Mouse (Mus musculus) stomach, embryonic 16.5 days (tissue): ENCODE results near the gene Calml3. TPM values are rescaled to one million over a fixed set of nuclear protein-coding genes. Genes with fewer than 3 reads are reported as not detected.
"Not testable (repeated sequence)": the region's sequence is repeated elsewhere in the genome, so short reads cannot be mapped to it uniquely, and the experiment has no call there.

Experiments
- ATAC-seq: fragments of 200-750 bp; cut with Nextera tagmentation; 2 replicates; pipeline ENCODE4 v1.8.0; 2017; ENCODE audit warnings: moderate number of reproducible peaks, moderate TSS enrichment; ENCODE audit not compliant: insufficient read depth, low FRiP score
- H3K27ac ChIP-seq: fragments of 300-500 bp; sonication (generic); 2 replicates; pipeline ENCODE4 v1.5.1; 2014; ENCODE audit warnings: low read length
- H3K27me3 ChIP-seq: fragments of 300-500 bp; sonication (generic); 2 replicates; pipeline ENCODE4 v1.6.1; 2014; ENCODE audit warnings: low read length, control low read depth, mixed read lengths; ENCODE audit not compliant: control insufficient read depth, insufficient read depth
- H3K36me3 ChIP-seq: fragments of 300-500 bp; sonication (generic); 2 replicates; pipeline ENCODE4 v1.6.1; 2014; ENCODE audit warnings: low read length; ENCODE audit not compliant: control insufficient read depth, insufficient read depth
- H3K4me1 ChIP-seq: fragments of 300-500 bp; sonication (generic); 2 replicates; pipeline ENCODE4 v1.6.1; 2014; ENCODE audit warnings: low read length, control low read depth, mixed read lengths; ENCODE audit not compliant: control insufficient read depth, insufficient read depth
- H3K4me2 ChIP-seq: fragments of 300-500 bp; sonication (generic); 2 replicates; pipeline ENCODE4 v1.6.1; 2014; ENCODE audit warnings: low read depth, low read length, mixed read lengths
- H3K4me3 ChIP-seq: fragments of 300-500 bp; sonication (generic); replicated peaks from 2 replicates; pipeline ENCODE4 v1.5.1; 2014; ENCODE audit warnings: mild to moderate bottlenecking, low read length
- H3K9ac ChIP-seq: fragments of 300-500 bp; sonication (generic); 2 replicates; pipeline ENCODE4 v1.6.1; 2014; ENCODE audit warnings: low read length
- H3K9me3 ChIP-seq: fragments of 300-500 bp; sonication (generic); replicated peaks from 2 replicates; pipeline ENCODE4 v1.6.1; 2016; ENCODE audit warnings: low read length, control low read depth; ENCODE audit not compliant: control insufficient read depth
- WGBS: fragments of 180-500 bp; shearing (Covaris S2); extraction: QIAGEN DNeasy Blood & Tissue Kit; methylation state at CpG from one replicate; pipeline ENCODE4 v1.1.7; 2014; 5-methylcytosine and 5-hydroxymethylcytosine counted together
- polyA plus RNA-seq: library from polyadenylated mRNA; unstranded; fragments of >200 nt; fragmentation: Nextera tagmentation; extraction: Ambion mirVana; gene quantifications from 2 replicates; pipeline ENCODE4 v1.2.1, GENCODE M21; 2015

Calml3 gene
- polyA plus RNA-seq = 25.1 and 40.9 TPM in 2 replicates

GRCm38 (mm10) chr13:3804186-3804585, at the start of gene Calml3:
Gene Calml3, minus strand, starts transcription at chr13:3804316.
- Histone ChIP-seq H3K4me3 (0 out of 2 replicates have a peak within 1 kb of the TSS, but pooled peaks have one; percentile 2), H3K4me2 (no peak within 1 kb of the TSS), H3K4me1 (no peaks in the 10 kb centered on the region), H3K9me3 (no peaks in the 10 kb centered on the region), H3K9ac (no peak within 1 kb of the TSS), H3K27me3 (no peaks in the 10 kb centered on the region), H3K27ac (peak within 1 kb of the TSS; percentile 17; the same call in 1 of the 2 replicates), H3K36me3 (no peaks in the 10 kb centered on the region)
- WGBS = 80% methylated on average over 13 of the region's 13 CpGs
- ATAC-seq = peak; percentile 27; the same call in 1 of the 2 replicates

DNA sequence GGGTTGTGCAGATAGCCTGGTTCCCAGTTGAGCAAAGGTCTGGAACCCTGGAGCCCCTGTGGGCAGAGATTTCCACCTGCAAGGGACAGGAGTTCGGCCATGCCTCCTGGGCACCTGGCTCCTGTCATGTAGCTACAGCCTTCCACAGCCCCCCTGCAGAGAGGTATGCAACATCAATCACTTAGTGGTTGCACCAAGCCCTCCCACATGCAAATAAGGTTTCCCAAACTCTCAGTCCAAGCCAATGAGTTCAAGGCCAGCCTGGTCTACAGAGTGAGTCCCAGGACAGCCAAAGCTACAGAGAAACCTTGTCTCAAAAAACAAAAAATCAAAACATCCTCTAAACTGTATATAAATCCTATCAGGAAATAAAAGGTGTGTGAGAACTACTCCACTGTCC, 46.2 kb upstream of the Calml3 start:
- H3K4me1 ChIP-seq = no peaks in the 10 kb centered on the region
- no peak overlapping the region for H3K9ac ChIP-seq
- H3K27ac ChIP-seq = no peak overlapping the region
- H3K36me3 ChIP-seq = no peaks in the 10 kb centered on the region
- WGBS = 65% methylated on average over 1 of the region's 1 CpGs
- no peak overlapping the region for H3K4me2 ChIP-seq
- no peaks in the 10 kb centered on the region for H3K9me3 ChIP-seq
- H3K27me3 ChIP-seq = no peaks in the 10 kb centered on the region
- H3K4me3 ChIP-seq = no peak overlapping the region
- no peak for ATAC-seq

DNA sequence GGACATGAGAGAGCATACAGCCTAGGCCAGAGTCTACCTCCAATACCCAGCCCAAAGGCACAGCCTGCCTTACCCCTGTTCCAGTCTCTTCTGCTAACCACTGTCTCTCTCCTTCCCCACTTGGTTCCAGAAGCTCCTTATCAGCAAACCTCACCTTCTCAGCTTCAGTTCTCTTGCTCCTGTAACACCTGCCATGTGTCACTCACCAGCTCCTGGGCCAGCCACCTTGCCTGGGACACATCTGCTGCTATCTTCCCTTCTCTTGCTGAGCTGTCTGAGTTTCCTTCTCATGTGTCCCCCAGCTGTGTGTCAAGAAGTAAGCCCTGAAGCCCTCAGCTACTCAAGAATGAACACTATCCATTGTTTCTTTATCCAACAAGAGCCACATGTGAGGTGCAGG, 36.5 kb upstream of the Calml3 start:
- not testable (repeated sequence) for H3K27me3 ChIP-seq, H3K27ac ChIP-seq, H3K4me3 ChIP-seq, H3K4me2 ChIP-seq, H3K36me3 ChIP-seq, H3K4me1 ChIP-seq, H3K9ac ChIP-seq, ATAC-seq, H3K9me3 ChIP-seq

DNA sequence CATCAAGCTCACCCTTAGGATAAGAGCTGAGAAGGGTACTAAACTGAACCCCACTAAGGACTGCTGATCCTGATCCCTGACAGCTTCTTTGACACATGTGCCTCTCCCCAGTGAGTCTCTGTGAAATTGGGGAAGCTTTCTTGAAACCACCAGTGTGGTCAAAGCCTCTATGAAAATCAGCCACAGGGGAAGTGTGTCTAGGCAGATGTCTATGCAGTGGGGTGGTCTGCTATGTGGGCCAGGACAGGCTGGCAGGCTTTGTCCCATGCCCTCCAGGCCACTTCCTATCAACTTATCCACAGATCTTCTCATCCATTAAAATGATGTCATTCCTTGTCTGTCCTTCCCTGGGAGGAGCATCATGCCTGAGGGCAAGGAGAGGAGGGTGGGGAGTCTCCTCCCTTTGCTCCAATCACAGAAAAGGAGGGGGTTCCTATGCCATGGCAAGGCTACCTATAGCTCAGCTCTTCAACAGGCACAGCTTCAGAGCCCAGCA, 33.2 kb upstream of the Calml3 start, which contains the start of gene Calm4:
TSS of gene Calm4 (plus strand) at position 446 of the 496 bp plus-strand sequence.
- not testable (repeated sequence) for H3K9me3 ChIP-seq, H3K4me2 ChIP-seq, H3K27ac ChIP-seq, H3K36me3 ChIP-seq, H3K27me3 ChIP-seq, H3K4me3 ChIP-seq, H3K9ac ChIP-seq, H3K4me1 ChIP-seq, ATAC-seq

DNA sequence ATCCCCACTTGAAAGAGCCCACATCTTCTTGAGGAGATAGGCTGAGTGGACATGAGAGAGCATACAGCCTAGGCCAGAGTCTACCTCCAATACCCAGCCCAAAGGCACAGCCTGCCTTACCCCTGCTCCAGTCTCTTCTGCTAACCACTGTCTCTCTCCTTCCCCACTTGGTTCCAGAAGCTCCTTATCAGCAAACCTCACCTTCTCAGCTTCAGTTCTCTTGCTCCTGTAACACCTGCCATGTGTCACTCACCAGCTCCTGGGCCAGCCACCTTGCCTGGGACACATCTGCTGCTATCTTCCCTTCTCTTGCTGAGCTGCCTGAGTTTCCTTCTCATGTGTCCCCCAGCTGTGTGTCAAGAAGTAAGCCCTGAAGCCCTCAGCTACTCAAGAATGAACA, 29.5 kb upstream of the Calml3 start:
- H3K4me1 ChIP-seq, H3K27ac ChIP-seq, ATAC-seq, H3K27me3 ChIP-seq, H3K4me3 ChIP-seq, H3K4me2 ChIP-seq, H3K9me3 ChIP-seq, H3K9ac ChIP-seq, H3K36me3 ChIP-seq: not testable (repeated sequence)

- Histone ChIP-seq H3K9me3 (no peaks in the 10 kb centered on the region), H3K4me2 (no peak overlapping the region), H3K4me3 (no peak overlapping the region), H3K36me3 (no peaks in the 10 kb centered on the region), H3K27ac (peak overlapping the region; percentile 84), H3K4me1 (no peaks in the 10 kb centered on the region), H3K27me3 (no peaks in the 10 kb centered on the region), H3K9ac (no peak overlapping the region)
- ATAC-seq = no peak
- WGBS = 28% methylated on average over 2 of the region's 2 CpGs
Observed at GRCm38 (mm10) chr13:3832450-3832849, 28.3 kb upstream of the Calml3 start.

GRCm38 (mm10) chr13:3831994-3832393, 27.9 kb upstream of the Calml3 start:
- no peaks in the 10 kb centered on the region for H3K36me3 ChIP-seq
- ATAC-seq = peak; percentile 74; the same call in 1 of the 2 replicates
- H3K4me1 ChIP-seq = no peaks in the 10 kb centered on the region
- H3K9ac ChIP-seq = no peak overlapping the region
- no peaks in the 10 kb centered on the region for H3K9me3 ChIP-seq
- H3K27me3 ChIP-seq = no peaks in the 10 kb centered on the region
- WGBS = 72% methylated on average over 1 of the region's 1 CpGs
- H3K27ac ChIP-seq = peak overlapping the region; percentile 84
- H3K4me2 ChIP-seq = no peak overlapping the region
- no peak overlapping the region for H3K4me3 ChIP-seq

DNA sequence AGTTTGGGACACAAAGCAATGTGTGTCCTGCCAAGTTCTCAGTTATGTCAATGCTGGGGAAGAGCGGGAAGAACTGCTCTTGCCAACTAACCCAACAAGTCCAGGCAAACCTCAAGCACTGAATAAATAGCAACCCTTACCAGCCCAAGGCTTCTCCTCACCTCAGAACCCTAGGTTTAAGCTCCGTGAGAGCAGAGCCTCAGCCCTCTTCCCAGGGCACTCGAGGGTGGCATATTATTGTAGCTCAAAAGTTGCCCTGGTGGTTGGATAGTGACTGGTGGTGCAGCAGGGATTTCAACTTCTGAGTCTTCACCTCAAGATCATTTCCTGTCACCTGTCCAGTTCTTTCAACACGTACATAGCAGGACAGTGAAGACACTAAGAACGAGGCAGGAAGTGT, 27.4 kb upstream of the Calml3 start:
- Histone ChIP-seq H3K4me2 (no peak overlapping the region), H3K27me3 (no peaks in the 10 kb centered on the region), H3K27ac (peak overlapping the region; percentile 84), H3K4me3 (no peak overlapping the region), H3K4me1 (no peaks in the 10 kb centered on the region), H3K9ac (no peak overlapping the region), H3K36me3 (no peaks in the 10 kb centered on the region), H3K9me3 (no peaks in the 10 kb centered on the region)
- WGBS = 66% methylated on average over 5 of the region's 5 CpGs
- peak; percentile 64; the same call in 1 of the 2 replicates for ATAC-seq

GRCm38 (mm10) chr13:3825726-3826125, 21.6 kb upstream of the Calml3 start:
- Histone ChIP-seq H3K9ac (no peak overlapping the region), H3K4me1 (no peaks in the 10 kb centered on the region), H3K4me2 (no peak overlapping the region), H3K4me3 (no peak overlapping the region), H3K27me3 (no peaks in the 10 kb centered on the region), H3K9me3 (no peaks in the 10 kb centered on the region), H3K27ac (no peak overlapping the region), H3K36me3 (no peaks in the 10 kb centered on the region)
- no peak for ATAC-seq

- no peaks in the 10 kb centered on the region for H3K9me3 ChIP-seq
- WGBS = 51% methylated on average over 4 of the region's 4 CpGs
- no peak for ATAC-seq
Observed at GRCm38 (mm10) chr13:3822105-3822504, 18.0 kb upstream of the Calml3 start.

More at GRCm38 (mm10) chr13:3822105-3822504, 18.0 kb upstream of the Calml3 start:
- Histone ChIP-seq H3K27me3 (no peaks in the 10 kb centered on the region), H3K9ac (no peak overlapping the region), H3K4me1 (no peaks in the 10 kb centered on the region), H3K27ac (no peak overlapping the region), H3K4me2 (no peak overlapping the region), H3K4me3 (no peak overlapping the region), H3K36me3 (no peaks in the 10 kb centered on the region)
